Mouse (Mus musculus): ENCODE results near the gene Edc3.

Edc3 gene

GRCm38 (mm10) chr9:57708068-57708719 lies at the start of gene Edc3:
Edc3 (plus strand) TSS chr9:57708540.
- DNase-seq (ENCODE audit: low read depth, low spot score) = peak; percentile 91

DNA sequence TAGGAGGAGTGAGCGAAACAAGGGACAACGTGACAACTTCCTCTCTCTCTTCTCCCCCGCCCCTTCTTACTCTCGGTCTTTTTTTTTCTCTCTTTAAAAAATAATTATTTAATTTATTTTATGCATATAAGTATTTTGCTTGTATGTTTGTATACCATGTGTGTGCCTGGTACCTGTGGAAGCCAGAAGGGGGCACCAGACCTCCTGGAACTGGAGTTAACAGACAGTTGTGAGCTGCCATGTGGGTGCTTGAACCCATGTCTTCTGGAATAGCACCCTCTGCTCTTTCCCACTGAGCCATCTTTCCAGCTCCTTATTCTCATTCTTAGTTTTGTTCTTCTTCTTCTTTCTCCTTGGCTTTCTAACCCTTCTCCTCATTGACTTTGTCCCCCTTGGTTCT lies 49.4 kb upstream of the Edc3 start:
- DNase-seq (ENCODE audit: low read depth, low spot score) = no peak

DNA sequence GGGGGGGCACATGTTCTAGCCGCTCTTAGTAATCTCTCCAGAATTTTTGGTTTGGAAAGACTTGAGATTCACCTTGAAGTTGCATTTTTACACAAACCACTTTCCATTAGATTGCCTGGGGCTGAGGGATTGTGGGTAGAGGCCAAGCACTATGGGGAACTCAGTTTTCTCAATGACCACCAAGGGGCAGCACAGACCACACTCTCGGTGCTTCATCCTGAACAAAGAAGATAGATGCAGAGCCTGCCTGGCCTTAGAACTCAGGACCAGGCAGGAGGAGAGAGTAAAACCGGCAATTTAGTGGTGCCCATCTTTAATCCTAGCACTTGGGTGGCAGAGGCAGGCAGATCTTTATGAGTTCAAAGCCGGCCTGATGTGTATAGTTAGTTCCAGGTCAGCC lies 48.6 kb upstream of the Edc3 start:
- peak; percentile 94 for DNase-seq (ENCODE audit: low read depth, low spot score)

GRCm38 (mm10) chr9:57660501-57660900 lies 47.8 kb upstream of the Edc3 start:
- no peak for DNase-seq (ENCODE audit: low read depth, low spot score)

GRCm38 (mm10) chr9:57661552-57661951 lies 46.8 kb upstream of the Edc3 start:
- no peak for DNase-seq (ENCODE audit: low read depth, low spot score)

DNA sequence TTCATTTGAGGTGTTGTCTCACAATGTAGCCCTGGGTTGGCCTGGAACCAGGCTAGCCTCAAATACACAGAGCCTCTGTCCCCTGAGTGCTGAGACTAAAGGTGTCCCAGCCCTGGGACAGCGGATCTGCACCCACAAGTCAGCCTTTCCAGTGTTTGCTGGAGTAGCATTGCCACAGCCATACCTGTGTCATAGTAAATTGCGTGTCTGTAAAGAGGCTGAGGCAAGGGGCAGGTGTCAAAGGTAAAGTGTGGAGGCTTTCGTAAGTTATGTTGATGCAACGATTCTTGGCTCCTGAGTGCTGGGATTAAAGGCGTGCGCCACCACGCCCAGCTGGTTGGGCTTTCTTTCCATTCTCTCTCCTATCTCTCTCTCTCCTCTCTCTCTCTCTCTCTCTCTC lies 43.7 kb upstream of the Edc3 start:
- no peak for DNase-seq (ENCODE audit: low read depth, low spot score)

- no peak for DNase-seq (ENCODE audit: low read depth, low spot score)
These were observed 41.8 kb upstream of the Edc3 start for GRCm38 (mm10) chr9:57666536-57666935.

DNA sequence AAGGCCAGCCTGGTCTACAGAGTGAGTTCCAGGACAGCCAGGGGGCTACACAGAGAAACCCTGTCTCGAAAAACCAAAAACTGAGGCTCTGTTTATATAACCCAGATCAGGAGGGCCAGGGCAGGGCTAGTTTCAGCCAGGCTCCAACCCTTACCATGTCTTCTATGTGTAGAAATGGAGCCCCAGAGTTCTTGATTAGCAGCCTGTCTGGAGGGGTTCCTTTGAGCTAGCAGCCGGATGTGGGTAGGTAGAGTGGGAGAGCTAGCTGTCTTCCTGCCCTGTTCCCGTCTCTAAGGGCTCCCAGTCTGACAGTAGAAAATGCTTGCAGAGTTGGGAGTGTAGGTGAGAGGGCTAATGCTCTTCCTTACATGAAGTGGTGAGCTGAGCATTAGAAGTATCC lies 41.2 kb upstream of the Edc3 start:
- DNase-seq (ENCODE audit: low read depth, low spot score) = no peak

DNA sequence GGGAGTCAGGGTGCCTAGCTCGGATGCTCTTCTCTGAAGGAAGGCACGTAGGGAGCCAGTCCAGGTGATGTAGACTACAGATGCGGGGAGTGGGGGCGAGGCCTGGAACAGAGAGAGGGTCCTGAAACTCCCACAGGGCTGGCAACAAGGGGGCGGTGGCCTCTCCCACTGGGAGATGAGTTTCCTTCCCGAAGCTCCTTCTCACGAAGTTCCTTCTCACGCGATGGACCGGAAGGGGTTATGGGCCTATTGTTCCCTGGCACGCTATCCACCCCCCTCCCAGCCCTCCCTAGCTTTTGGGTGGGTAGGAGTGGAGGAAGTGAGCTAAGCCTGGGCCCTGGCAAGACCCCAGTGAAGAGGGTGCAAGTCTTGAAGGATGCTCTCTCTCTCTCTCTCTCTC lies 40.5 kb upstream of the Edc3 start:
- no peak for DNase-seq (ENCODE audit: low read depth, low spot score)

GRCm38 (mm10) chr9:57668277-57668676 lies 40.1 kb upstream of the Edc3 start:
- DNase-seq (ENCODE audit: low read depth, low spot score) = no peak

- no peak for DNase-seq (ENCODE audit: low read depth, low spot score)
These were observed 38.8 kb upstream of the Edc3 start for GRCm38 (mm10) chr9:57669566-57669965.

GRCm38 (mm10) chr9:57671037-57671436 lies 37.3 kb upstream of the Edc3 start:
- no peak for DNase-seq (ENCODE audit: low read depth, low spot score)

- DNase-seq (ENCODE audit: low read depth, low spot score) = no peak
These were observed 36.8 kb upstream of the Edc3 start for GRCm38 (mm10) chr9:57671500-57671899.

GRCm38 (mm10) chr9:57681411-57681810 lies 26.9 kb upstream of the Edc3 start:
- DNase-seq (ENCODE audit: low read depth, low spot score) = no peak

- no peak for DNase-seq (ENCODE audit: low read depth, low spot score)
These were observed 24.8 kb upstream of the Edc3 start, which contains the start of gene Cyp1a2 for GRCm38 (mm10) chr9:57683520-57683919. Cyp1a2 (minus strand) TSS chr9:57683703.

DNA sequence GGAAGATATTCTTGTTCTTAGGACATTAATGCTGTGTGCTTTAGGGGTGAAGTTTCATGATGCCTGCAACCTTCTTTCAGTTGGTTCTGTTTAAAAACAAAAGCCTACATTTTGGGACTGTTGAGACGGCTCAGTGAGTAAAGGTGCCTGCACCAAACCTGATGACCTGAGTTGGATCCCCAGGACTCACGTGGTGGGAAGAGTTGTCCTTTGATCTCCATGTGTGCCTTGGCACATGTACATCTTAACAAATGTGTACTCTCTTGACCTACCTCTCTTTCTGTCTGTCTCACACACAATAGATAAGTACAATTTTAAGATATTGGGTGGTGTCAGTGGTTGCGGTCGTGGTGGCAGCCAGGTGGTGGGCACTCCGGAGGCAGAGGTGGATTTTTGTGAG lies 22.3 kb upstream of the Edc3 start:
- DNase-seq (ENCODE audit: low read depth, low spot score) = no peak

DNA sequence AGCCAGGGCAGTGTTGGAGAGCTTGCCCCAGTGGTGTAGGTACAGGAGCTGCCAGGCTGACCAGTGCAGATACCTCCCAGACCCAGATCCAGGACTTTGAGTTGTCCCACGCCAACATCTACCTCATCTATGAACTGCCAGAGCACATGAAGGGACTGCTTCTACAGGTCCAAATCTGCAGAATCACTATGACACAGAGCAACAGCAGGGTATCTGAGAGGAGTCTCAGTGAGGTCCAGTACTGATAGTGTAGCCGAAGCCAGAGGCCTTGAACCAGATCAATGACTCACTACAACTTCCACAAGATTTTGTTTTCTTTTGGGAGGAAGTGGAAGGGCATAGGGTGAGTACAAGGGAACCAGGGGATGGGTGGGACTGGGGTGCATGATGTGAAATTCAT lies 20.6 kb upstream of the Edc3 start, which contains the start of gene Cyp1a1:
Cyp1a1 (plus strand) TSS at position 178 of the 400 bp plus-strand sequence.
- no peak for DNase-seq (ENCODE audit: low read depth, low spot score)

- peak; percentile 13 for DNase-seq (ENCODE audit: low read depth, low spot score)
These were observed 20.2 kb upstream of the Edc3 start for GRCm38 (mm10) chr9:57688158-57688557.

DNA sequence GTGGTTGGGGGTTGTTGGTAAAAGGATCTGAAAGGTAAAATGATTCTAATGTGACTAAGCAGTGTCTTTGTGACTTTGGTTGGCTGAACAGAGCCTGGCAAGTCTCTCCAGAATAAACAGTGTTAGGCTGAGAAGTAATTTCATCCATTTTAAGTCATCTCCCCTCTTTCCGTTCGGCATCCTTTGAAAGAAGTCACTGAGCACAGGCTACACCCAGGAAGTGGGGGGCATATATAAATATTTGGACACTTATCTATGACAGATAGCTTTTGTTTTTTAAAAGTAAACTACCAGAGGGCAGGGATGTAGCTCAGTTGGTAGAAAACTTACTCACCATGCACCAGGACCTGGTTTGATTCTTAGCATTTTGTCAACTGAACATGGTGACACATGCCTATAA lies 19.7 kb upstream of the Edc3 start:
- DNase-seq (ENCODE audit: low read depth, low spot score) = no peak

DNA sequence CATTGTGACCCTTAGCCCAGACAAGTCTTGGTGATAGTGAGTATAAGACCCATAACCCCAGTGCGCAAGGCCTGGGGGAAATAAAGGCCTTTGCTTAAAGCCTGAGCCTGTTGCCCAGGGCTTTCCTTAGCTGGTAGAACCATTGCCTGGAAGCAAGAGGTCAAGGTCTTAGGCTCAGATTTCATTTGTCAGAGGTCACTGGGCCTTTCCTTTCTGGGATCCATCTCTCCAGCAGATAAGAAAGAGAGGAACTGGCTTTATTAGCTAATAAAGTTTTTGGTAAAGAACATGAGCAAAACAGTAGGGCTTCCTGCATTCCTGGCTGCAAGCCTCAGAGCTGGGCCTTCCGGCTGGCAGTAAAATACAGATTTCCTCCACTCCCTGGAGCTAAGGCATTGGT lies 14.2 kb upstream of the Edc3 start:
- no peak for DNase-seq (ENCODE audit: low read depth, low spot score)

DNA sequence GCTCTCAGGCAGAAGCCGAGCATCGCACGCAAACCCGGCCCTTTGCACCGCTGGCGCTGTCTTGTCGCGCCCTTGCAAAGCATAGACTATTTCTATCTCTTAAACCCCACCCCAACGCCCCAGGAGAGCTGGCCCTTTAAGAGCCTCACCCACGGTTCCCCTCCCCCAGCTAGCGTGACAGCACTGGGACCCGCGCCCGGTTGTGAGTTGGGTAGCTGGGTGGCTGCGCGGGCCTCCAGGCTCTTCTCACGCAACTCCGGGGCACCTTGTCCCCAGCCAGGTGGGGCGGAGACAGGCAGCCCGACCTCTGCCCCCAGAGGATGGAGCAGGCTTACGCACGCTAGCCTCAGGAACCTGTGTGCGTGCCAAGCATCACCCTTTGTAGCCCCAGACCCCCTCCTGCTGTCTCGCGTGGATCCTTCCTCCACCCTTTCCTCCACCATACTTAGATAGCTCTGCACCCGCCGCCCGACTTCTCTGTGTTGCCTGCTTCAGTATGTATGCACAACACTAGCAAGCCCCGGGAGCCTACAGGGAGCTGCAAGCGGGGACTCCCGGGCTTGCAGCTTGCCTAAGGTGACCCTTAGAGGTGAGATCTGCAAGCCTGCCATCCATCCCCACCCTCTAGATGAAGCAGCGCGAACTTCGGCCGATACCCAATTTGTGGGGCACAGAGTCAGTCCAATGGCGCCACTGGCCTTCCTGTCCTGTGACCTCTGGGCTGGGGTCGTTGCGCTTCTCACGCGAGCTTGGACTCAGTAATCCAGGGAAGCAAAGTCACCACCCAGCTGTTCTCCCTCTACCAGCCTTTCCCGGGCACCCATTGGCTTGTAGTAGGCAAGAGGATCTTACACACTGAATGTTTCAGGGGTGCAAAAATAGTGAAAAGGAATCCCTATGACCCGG lies 11.7 kb upstream of the Edc3 start:
- no peak for DNase-seq (ENCODE audit: low read depth, low spot score)

DNA sequence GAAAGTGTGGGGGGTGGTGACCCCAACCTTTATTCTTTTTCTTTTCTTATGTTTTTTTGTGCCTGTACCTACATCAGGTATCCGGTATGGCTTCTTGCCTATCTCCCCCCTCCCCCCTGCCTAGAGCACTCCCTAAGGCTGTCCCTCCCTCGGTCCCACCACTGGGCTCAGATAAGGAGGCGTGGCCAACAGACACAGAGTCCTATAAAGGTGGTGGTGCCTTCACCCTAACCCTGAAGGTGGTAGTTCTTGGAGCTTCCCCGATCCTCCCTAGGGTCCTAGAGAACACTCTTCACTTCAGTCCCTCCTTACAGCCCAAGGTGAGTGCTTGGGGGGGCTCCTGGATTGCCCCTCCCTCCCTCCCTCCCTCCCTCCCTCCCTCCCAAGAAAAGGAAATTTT lies 11.0 kb upstream of the Edc3 start:
- DNase-seq (ENCODE audit: low read depth, low spot score) = no peak

Data from 3T3-L1 (cell line).